Mouse (Mus musculus) thymus, adult 18-20 months (tissue): ENCODE results near the gene Rgsl1.

ENCODE experiments used
- DNase-seq, 2 experiments: peaks; one replicate each; pipeline ENCODE4 v3.0.0; 2022; ENCODE audit warnings: mixed read lengths in 2 of 2

Rgsl1 gene

GRCm38 (mm10) chr1:153739437-153740015 is 104.4 kb downstream of the Rgsl1 start:
- no peak for DNase-seq

DNA sequence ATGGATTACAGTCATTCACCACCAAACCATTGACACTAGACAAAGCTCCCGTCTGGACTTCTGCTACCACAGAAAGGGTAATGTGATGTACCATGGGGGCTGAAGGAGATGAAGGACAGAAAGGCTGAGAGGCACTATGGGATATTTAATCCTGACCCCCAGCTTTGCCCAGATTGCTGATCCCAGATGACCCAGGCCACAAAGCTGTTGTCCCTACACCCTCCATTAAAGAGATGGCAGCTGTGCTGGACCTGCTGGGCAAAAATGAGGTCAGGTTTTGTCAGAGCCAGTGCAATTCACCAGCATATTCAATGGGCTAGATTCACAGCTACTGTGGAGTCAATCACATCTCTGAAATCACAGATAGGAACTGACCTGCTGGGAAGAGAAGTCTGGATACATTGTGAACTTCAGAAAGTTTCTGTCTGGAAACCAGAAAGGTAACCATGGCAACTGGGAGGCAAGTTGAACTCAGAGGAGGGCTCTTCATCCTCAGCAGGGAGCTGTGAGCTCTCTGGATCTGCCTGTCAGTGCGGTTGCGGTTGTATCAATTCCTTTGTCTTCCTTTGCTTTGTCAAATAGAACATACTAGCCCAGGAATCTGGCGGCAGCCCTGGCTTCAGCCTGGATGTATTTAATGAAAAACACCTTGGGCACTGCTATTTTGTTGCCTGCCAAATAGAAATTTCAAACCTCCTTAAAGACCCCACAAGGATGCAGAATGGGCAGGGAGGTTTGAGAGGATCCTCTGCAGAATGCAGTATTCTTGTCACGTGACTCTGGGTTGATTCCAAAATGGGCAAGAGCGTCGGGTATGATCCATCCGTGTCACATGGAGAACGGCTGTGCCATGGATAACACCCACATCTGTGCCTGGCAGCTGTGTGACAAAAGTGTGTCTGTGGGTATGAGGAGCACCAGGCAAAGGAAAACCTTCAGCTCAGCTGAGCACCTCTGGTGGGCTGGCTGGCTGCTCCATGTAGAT is 106.5 kb downstream of the Rgsl1 start:
- DNase-seq = no peak

DNA sequence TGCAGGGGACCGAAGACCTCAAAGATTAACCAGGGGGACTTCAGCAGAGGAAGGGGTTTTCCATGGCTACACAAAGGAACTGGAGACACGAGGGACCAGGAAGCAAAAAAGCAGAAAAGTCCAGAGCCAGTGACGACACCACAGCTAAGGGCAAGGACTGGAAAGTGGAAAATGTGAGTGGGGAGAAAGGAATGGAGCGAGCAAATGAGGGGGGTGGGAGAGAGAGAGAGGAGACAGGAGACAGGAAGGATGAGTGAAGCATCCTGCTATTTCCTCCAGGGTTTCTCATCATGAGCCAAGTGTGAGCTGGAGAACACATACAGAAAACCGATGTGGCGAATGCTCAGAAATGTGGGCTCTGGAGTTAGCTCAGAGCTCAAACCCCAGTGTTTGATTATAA is 107.8 kb downstream of the Rgsl1 start:
- DNase-seq = no peak

GRCm38 (mm10) chr1:153734866-153735265 is 109.1 kb downstream of the Rgsl1 start:
- DNase-seq = no peak

DNA sequence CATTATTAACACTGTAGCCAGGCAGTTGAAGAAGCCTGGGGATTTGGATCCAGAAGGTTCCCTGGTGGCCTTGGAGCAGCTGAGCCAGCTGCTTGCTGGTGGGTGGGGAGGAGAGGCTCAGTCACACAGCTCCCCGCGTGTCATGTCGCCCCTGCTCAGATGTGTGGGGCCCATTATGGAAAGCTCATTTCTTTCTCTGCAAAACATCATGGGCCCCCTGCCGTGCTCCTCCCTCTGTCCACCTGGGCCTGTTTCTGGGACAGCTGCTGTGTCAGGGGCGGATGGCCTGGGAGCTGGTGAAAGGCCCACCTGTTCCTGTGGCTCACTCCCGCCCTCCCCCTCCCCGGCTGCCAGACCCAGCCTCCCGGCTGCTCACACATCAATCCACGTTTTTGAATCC is 110.8 kb downstream of the Rgsl1 start:
- peak in 1 of 2 experiments; percentile 55 for DNase-seq

DNA sequence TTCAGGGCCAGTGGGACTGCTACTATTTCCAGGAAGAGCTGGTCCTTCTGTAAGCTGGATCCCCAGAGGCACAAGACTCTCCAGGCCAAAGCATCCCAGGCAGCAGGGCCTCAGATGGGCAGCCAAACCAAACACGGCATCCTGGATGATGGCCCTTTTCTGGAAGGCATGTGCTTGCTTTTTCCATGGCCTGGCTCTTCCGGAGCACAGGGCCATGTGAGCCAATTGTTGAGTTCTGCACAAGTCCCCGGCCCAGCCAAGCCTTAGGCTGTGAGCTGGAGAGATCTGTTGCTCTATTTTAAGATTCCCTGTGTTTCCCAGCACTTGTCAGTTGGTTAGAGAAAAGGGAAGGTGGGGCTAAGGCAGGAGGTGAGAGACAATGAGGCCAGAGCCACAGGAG is 113.3 kb downstream of the Rgsl1 start:
- DNase-seq = no peak

GRCm38 (mm10) chr1:153729806-153730205 is 114.1 kb downstream of the Rgsl1 start:
- peak in 1 of 2 experiments; percentile 59 for DNase-seq
